Mouse (Mus musculus) megakaryocyte, embryonic 14.5 days (primary cell): ENCODE results near the gene Bcl11b. TPM values are rescaled to one million over a fixed set of nuclear protein-coding genes. Genes with fewer than 3 reads are reported as not detected.

Source experiments
- H3K27me3 ChIP-seq: replicated peaks from 2 replicates; pipeline ENCODE3; 2012; ENCODE audit warnings: inconsistent platforms
- H3K36me3 ChIP-seq: replicated peaks from 2 replicates; pipeline ENCODE3; 2012; ENCODE audit warnings: low read length, inconsistent platforms, mixed read lengths
- H3K4me1 ChIP-seq: 2 replicates; pipeline ENCODE4 v1.6.1; 2012; ENCODE audit warnings: inconsistent platforms
- H3K4me3 ChIP-seq: replicated peaks from 2 replicates; pipeline ENCODE3; 2012; ENCODE audit warnings: moderate library complexity, mild to moderate bottlenecking, inconsistent platforms
- H3K9me3 ChIP-seq: 2 replicates; pipeline ENCODE4 v1.6.1; 2012; ENCODE audit warnings: inconsistent platforms
- FLI1 ChIP-seq: IDR thresholded peaks from 2 replicates; pipeline ENCODE4 v1.6.1; 2012; ENCODE audit warnings: low read length, inconsistent platforms, mixed read lengths
- GATA1 ChIP-seq: IDR thresholded peaks from 3 replicates; pipeline ENCODE4 v1.6.1; 2012; ENCODE audit warnings: mixed read lengths, low read length, inconsistent platforms, borderline replicate concordance
- polyA plus RNA-seq: library from polyadenylated mRNA; stranded (reverse); fragments of >175 nt; gene quantifications from 2 replicates; pipeline ENCODE4 v1.2.3, GENCODE M21; 2012; ENCODE audit warnings: low replicate concordance; ENCODE audit not compliant: insufficient read depth

Gene Bcl11b
- polyA plus RNA-seq, 1 experiment: 0.07 TPM

DNA sequence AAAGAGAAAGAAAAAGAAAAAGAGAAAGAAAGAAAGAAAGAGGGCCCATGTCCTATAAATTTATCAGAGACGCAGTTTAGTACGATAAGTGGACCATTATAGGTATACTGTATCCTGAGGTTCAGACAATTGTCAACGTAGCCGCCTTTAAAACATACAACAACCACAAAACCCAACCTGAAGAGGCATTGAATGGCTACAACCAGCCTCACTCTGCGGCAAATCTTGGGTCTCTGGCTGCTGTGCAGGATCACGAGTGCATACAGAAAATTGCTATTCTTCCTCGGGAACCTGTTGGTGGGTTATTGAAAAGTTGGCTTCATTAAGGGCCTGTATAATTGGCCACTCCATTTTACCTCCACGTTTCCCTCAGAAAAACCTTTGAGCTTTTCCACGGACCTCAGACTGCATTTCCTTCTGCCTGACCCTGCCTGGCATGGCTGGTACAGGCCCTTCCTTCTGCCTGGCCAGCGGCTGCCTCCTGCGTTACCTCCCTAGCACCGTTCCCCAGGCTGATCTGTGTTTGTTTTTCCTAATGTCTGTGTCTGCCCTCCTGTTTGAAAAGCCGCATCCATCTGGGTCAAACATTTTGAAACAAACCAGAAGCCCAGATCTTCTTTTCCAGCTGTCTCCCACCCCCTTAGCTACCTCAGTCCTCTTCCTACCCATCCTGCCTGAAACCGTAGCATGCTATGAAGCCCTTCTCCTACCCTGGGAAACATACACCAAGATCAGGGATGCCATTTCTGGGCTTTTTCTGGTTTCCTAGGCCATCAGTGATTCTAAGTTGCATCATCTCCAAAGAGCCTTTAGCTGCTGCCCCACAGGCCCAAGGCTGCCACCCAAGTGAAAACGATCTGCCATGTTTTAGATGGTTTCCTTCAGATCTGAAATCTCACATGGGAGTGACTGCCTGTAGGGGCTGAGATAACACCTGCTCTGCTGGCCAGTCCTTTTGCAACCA lies 3.4 kb downstream of the Bcl11b start:
- no peaks in the 10 kb centered on the region for H3K9me3 ChIP-seq
- TF ChIP-seq GATA1 (no peak), FLI1 (no peak)

DNA sequence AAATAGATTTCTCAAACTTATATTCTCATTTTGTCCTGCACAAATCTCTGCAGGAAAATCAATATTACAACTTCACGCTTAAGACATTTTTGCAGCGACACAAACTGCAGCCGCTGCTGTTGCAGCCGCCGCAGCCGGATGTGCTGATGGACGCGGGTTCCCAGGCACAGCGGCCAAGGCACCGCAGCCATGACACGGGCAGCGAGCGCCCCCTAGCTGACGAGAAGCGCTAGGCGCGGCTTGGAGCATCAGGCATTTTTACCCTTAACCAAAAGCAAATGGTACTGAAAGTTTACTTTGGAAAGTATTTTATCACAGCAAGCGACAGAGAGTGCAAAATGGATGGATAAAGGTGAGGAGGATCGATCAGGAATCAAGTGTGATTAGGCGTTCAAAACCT lies 4.7 kb downstream of the Bcl11b start:
- Histone ChIP-seq H3K36me3 (no peaks in the 10 kb centered on the region), H3K4me1 (peaks cover 9% of the 10 kb centered on the region), H3K27me3 (peaks cover 81% of the 10 kb centered on the region), H3K4me3 (no peak overlapping the region), H3K9me3 (no peaks in the 10 kb centered on the region)
- TF ChIP-seq GATA1 (no peak), FLI1 (no peak)

More for the DNA sequence above, 3.4 kb downstream of the Bcl11b start:
- H3K4me3 ChIP-seq: no peak overlapping the region
- no peaks in the 10 kb centered on the region for H3K36me3 ChIP-seq
- peaks cover 88% of the 10 kb centered on the region for H3K27me3 ChIP-seq
- peaks cover 15% of the 10 kb centered on the region for H3K4me1 ChIP-seq

DNA sequence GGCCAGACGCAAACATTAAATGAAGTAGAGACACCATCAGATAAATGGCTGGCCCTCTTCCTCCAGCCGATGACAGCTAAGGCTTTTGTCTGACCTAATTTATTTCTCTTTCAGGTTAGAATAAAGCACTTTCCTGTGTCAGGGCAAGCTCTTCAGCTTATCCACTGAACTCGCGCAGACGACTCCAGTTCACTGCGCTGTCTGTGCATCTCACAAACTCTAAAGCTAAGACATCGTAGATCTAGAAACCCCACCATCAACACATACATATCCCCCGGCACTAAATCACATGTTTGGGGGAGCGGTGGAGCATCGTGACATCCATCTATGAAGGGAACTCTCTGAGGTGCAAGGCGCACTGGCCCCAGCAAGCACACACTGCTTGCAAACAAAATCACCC lies 5.5 kb downstream of the Bcl11b start:
- peaks cover 8% of the 10 kb centered on the region for H3K4me1 ChIP-seq
- peaks cover 78% of the 10 kb centered on the region for H3K27me3 ChIP-seq
- no peak overlapping the region for H3K4me3 ChIP-seq
- no peaks in the 10 kb centered on the region for H3K36me3 ChIP-seq
- TF ChIP-seq FLI1 (no peak), GATA1 (no peak)
- H3K9me3 ChIP-seq: no peaks in the 10 kb centered on the region

DNA sequence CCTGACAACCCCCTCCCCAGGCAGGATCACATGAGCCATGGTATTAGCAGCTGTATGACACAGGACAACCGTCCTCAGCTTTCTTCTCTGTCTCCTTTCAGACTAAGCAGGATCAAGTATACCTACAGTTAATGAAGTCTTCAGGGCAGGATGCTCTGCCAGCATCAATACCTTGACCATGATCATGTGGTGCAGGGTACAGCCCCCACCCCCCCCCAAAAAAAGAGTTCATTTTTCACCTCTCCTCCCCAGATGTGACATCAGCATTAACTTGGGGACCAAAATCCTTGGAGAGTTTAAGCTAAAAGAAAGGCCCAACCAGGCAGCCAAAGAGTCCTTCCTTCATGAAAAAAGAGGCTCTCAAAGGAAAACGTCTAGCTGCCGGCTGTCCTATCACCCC lies 6.2 kb downstream of the Bcl11b start:
- H3K27me3 ChIP-seq: peaks cover 74% of the 10 kb centered on the region
- H3K4me3 ChIP-seq: no peak overlapping the region
- H3K36me3 ChIP-seq: no peaks in the 10 kb centered on the region
- TF ChIP-seq GATA1: no peak
- no peak for TF ChIP-seq FLI1
- H3K4me1 ChIP-seq: 0 out of 2 replicates have a peak, but pooled peaks cover 3% of the 10 kb centered on the region
- no peaks in the 10 kb centered on the region for H3K9me3 ChIP-seq

DNA sequence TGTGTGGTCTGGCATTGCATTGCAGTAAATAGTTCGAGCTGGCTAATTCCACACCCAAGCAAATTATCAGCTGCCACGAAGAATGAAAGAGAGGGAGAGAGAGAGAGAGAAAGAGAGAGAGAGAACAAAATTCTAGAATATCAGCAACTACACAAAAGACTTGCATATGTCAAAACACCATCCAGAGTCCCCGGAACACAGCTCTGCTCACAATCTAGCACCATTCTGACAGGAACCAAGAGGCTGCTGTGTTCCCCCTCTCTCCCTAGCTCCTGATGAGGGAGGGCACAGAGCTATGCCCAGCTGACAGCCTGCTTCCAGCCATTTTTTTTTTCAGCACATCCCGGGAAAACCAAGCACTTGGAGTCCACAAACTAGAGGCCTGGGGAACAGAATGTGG lies 6.6 kb downstream of the Bcl11b start:
- H3K9me3 ChIP-seq: no peaks in the 10 kb centered on the region
- H3K27me3 ChIP-seq: peaks cover 70% of the 10 kb centered on the region

DNA sequence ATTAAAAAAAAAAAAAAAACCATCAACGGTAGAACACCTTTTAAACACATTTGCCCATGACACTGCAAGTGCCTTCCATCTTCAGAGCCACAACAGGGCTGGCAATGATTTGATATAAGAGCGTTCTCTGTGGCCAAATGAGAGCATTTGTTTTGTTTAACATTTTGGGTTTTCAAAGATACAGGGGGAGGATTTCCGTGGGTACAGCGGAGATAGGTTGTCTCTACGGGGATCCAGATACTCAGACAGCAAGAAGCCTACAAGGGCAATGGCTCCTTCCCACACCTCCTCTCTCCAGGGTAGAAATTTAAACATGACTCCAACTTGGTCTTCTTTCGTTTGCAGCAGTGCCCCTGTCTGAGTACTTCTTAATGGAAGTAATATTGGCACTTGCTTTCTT lies 7.2 kb downstream of the Bcl11b start:
- H3K9me3 ChIP-seq: no peaks in the 10 kb centered on the region
- 0 out of 2 replicates have a peak, but pooled peaks cover 3% of the 10 kb centered on the region for H3K4me1 ChIP-seq
- H3K4me3 ChIP-seq: no peak overlapping the region
- no peaks in the 10 kb centered on the region for H3K36me3 ChIP-seq
- peaks cover 66% of the 10 kb centered on the region for H3K27me3 ChIP-seq
- TF ChIP-seq FLI1 (no peak), GATA1 (no peak)

More for the DNA sequence above, 6.6 kb downstream of the Bcl11b start:
- TF ChIP-seq GATA1: no peak
- H3K36me3 ChIP-seq: no peaks in the 10 kb centered on the region
- H3K4me1 ChIP-seq: 0 out of 2 replicates have a peak, but pooled peaks cover 3% of the 10 kb centered on the region
- H3K4me3 ChIP-seq: no peak overlapping the region

DNA sequence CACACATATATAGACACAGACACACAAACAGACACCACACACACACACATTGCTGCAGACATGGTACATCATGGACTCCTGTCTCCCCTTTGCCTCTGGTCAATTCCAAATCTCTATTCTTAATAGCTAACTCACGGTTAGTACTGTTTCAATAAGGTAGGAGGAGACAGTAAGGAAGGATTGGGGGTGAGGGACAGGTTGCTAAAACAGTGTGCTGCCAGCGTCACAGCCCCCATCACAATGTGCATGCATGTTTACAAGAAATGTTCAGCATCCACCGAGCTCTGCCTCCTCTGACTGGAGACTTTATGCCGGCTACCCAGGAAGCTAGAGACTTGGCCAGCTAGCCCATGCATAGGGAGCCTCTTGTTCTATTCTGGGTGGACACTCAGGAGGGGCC lies 9.0 kb downstream of the Bcl11b start:
- no peak overlapping the region for H3K4me3 ChIP-seq
- H3K9me3 ChIP-seq: no peaks in the 10 kb centered on the region
- H3K27me3 ChIP-seq: peaks cover 60% of the 10 kb centered on the region
- H3K36me3 ChIP-seq: no peaks in the 10 kb centered on the region
- no peak for TF ChIP-seq FLI1
- H3K4me1 ChIP-seq: 0 out of 2 replicates have a peak, but pooled peaks cover 3% of the 10 kb centered on the region

DNA sequence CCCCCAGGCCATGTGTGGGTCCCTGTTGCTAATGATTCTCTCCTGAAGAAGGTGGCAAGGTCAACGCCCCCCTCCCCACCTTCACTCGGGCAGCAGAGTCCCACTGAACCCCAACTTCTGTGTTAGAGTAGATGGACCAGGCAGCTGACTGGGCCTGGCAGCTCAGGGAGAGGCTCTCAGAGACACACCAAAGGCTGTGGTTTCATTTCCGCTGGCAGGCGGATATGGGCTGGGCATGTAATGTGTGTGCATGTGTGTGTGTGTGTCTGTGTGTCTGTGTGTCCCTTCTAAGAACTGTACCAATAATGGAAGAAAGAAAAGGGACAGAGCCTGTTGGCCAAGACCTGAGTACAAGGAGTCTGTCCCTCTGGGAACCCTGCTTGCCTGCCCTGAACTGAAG lies 10.4 kb downstream of the Bcl11b start:
- Histone ChIP-seq H3K27me3 (peaks cover 50% of the 10 kb centered on the region), H3K9me3 (no peaks in the 10 kb centered on the region), H3K4me3 (no peak overlapping the region), H3K36me3 (no peaks in the 10 kb centered on the region), H3K4me1 (0 out of 2 replicates have a peak, but pooled peaks cover 3% of the 10 kb centered on the region)
- TF ChIP-seq FLI1 (no peak), GATA1 (no peak)

DNA sequence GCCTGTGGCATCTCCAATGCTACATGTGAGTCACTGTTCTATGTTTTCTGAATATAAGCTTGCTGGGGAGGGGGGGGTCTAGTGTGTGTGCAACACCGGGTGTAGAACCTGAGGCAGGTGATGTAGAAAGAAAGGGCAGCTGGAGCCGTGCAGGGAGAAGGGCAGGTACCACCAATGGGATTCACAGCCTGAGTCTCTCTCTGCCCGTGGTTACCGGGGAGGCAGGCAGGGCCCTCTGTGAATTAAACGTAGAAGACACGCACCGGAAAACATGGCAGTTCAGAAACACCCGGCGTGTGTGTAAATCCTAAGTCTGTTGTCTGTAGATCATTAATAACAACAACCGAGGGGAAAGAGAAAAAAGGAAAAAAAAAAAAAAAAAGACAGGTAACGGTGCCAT lies 12.2 kb downstream of the Bcl11b start:
- Histone ChIP-seq H3K4me3 (no peak overlapping the region), H3K27me3 (peaks cover 40% of the 10 kb centered on the region), H3K9me3 (no peaks in the 10 kb centered on the region), H3K36me3 (no peaks in the 10 kb centered on the region), H3K4me1 (0 out of 2 replicates have a peak, but pooled peaks cover 3% of the 10 kb centered on the region)
- TF ChIP-seq GATA1: no peak
- no peak for TF ChIP-seq FLI1

DNA sequence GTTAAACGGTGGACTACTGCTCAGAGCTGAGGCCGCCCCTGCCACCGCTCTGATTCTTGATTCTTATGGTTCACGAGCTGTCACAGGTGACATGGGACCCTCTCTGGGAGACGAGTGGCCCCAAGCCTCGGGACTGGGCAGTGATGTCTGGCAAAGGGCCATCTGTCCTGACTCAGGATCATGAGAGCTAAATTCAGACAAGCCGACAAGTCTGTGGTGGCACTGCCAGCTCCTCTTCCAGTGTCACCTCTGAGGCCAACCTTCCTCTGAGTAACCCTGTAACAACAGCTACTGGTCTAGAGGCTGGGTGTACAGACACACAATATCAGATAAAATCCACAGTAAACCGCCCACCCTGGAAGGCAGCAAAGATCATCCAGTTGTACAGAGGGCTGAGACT lies 20.2 kb downstream of the Bcl11b start:
- Histone ChIP-seq H3K9me3 (no peaks in the 10 kb centered on the region), H3K4me1 (0 out of 2 replicates have a peak, but pooled peaks cover 4% of the 10 kb centered on the region), H3K27me3 (peaks cover 62% of the 10 kb centered on the region), H3K36me3 (no peaks in the 10 kb centered on the region), H3K4me3 (no peak overlapping the region)
- TF ChIP-seq GATA1 (no peak), FLI1 (no peak)

DNA sequence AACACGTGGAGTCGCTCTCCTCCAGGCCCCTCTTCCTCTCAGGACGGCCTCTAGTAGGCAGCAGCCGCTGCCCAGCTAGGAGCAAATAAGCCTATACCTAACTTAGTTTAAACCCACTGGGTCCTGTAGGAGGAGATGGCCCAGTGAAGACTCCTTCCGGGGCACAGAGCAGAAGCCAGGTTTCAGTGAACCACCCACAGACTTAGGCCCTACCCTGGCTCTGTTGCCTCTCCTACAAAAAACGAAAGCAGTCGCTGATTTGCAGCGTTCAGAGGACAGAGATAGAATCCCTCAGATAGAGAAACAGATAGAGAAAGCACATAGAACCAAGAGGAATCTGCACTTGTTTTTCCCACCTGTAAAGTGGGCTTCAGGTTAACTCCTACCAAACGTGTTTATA lies 21.1 kb downstream of the Bcl11b start:
- TF ChIP-seq FLI1 (no peak), GATA1 (no peak)
- peaks cover 71% of the 10 kb centered on the region for H3K27me3 ChIP-seq
- no peaks in the 10 kb centered on the region for H3K9me3 ChIP-seq
- 0 out of 2 replicates have a peak, but pooled peaks cover 4% of the 10 kb centered on the region for H3K4me1 ChIP-seq
- no peak overlapping the region for H3K4me3 ChIP-seq
- H3K36me3 ChIP-seq: no peaks in the 10 kb centered on the region
